Mouse (Mus musculus) bone marrow, adult 2 months (tissue): ENCODE data around the gene Bpifa3.

Source experiments
- CTCF ChIP-seq: fragments of 200-500 bp; IDR thresholded peaks from 2 replicates; pipeline ENCODE4 v1.5.1; 2011; ENCODE audit warnings: low read length, control low read depth; ENCODE audit not compliant: control insufficient read depth, insufficient read depth
- POLR2A ChIP-seq: fragments of 200-500 bp; IDR thresholded peaks from 2 replicates; pipeline ENCODE4 v1.6.1; 2011; ENCODE audit warnings: low read depth, mild to moderate bottlenecking, control low read depth, low read length, borderline replicate concordance; ENCODE audit not compliant: control insufficient read depth

- TF ChIP-seq POLR2A (no peak), CTCF (no peak)
These were observed 43.2 kb downstream of the Bpifa3 start for GRCm38 (mm10) chr2:154173313-154173712.
